Mouse (Mus musculus) ES-E14 (cell line): ENCODE data around the gene Mogs. TPM values are rescaled to one million over a fixed set of nuclear protein-coding genes. Genes with fewer than 3 reads are reported as not detected.
A peak's percentile ranks its signal among the peaks of the same experiment; 100 is the strongest.

Experiments used
- DNase-seq: peaks from one replicate; pipeline ENCODE4 v3.0.0-alpha.2; 2013; ENCODE audit warnings: low read depth, low spot score
- H3K27ac ChIP-seq: 2 replicates; pipeline ENCODE4 v1.5.1; 2012; ENCODE audit warnings: low read depth, mild to moderate bottlenecking, low read length, moderate library complexity, mixed read lengths; ENCODE audit not compliant: poor library complexity, insufficient read depth, severe bottlenecking
- H3K36me3 ChIP-seq: 2 replicates; pipeline ENCODE4 v1.6.1; 2012; ENCODE audit warnings: mild to moderate bottlenecking, low read length, moderate library complexity, mixed read lengths; ENCODE audit not compliant: control insufficient read depth, poor library complexity, insufficient read depth, severe bottlenecking
- H3K4me1 ChIP-seq, 2 experiments: fragments of 150-350 bp in 1 of 2; sonication (generic) in 1 of 2; 2 replicates each; pipeline ENCODE4 v1.6.1; 2012; ENCODE audit warnings: low read length in 2 of 2, mild to moderate bottlenecking in 1 of 2, mixed read lengths in 1 of 2; ENCODE audit not compliant: control insufficient read depth in 2 of 2, insufficient read depth in 2 of 2, poor library complexity in 1 of 2
- H3K4me3 ChIP-seq, 2 experiments: fragments of 150-350 bp in 1 of 2; sonication (generic) in 1 of 2; 2 replicates each; pipeline ENCODE4 v1.5.1; 2012; ENCODE audit warnings: low read length in 2 of 2, low read depth in 1 of 2, mild to moderate bottlenecking in 1 of 2, mixed read lengths in 1 of 2; ENCODE audit not compliant: insufficient read depth in 1 of 2, poor library complexity in 1 of 2, severe bottlenecking in 1 of 2
- H3K9ac ChIP-seq: 2 replicates; pipeline ENCODE4 v1.6.1; 2012; ENCODE audit warnings: low read depth, mild to moderate bottlenecking, low read length, mixed read lengths; ENCODE audit not compliant: poor library complexity, insufficient read depth, severe bottlenecking
- H3K9me3 ChIP-seq: fragments of 150-350 bp; sonication (generic); 2 replicates; pipeline ENCODE4 v1.6.1; 2012; ENCODE audit warnings: low read depth, mild to moderate bottlenecking, low read length; ENCODE audit not compliant: control insufficient read depth, insufficient read depth
- CHD2 ChIP-seq: IDR thresholded peaks from 2 replicates; pipeline ENCODE4 v1.6.1; 2014; ENCODE audit warnings: mild to moderate bottlenecking, low read depth, low read length, inconsistent platforms
- HCFC1 ChIP-seq: IDR thresholded peaks from 2 replicates; pipeline ENCODE4 v1.6.1; 2012; ENCODE audit warnings: low read length, inconsistent platforms, borderline replicate concordance; ENCODE audit not compliant: insufficient read depth
- MAFK ChIP-seq: IDR thresholded peaks from 2 replicates; pipeline ENCODE4 v1.6.1; 2014; ENCODE audit warnings: mild to moderate bottlenecking, low read depth, low read length, inconsistent platforms; ENCODE audit not compliant: insufficient read depth
- ZC3H11A ChIP-seq: IDR thresholded peaks from 2 replicates; pipeline ENCODE4 v1.6.1; 2012; ENCODE audit warnings: low read depth, mild to moderate bottlenecking, inconsistent platforms, low read length, borderline replicate concordance
- ZNF384 ChIP-seq: IDR thresholded peaks from 2 replicates; pipeline ENCODE4 v1.6.1; 2012; ENCODE audit warnings: low read depth, low read length, inconsistent platforms
- in situ Hi-C, 2 experiments: fragments of 600-800 bp; cut with MboI; formaldehyde crosslinking; loops; one replicate each; pipeline ENCODE4 v1.15.1; 2025; ENCODE audit warnings: low sequenced_read_pairs in 2 of 2, inconsistent platforms in 1 of 2; ENCODE audit not compliant: unreplicated experiment in 2 of 2
- total RNA-seq: library from RNA; depleted of rRNA; stranded (reverse); fragments of 300-350 nt; gene quantifications from 2 replicates; pipeline ENCODE4 v1.2.3, GENCODE M21; 2012

The Mogs gene
- total RNA-seq, 1 experiment: 42.3 TPM

DNA sequence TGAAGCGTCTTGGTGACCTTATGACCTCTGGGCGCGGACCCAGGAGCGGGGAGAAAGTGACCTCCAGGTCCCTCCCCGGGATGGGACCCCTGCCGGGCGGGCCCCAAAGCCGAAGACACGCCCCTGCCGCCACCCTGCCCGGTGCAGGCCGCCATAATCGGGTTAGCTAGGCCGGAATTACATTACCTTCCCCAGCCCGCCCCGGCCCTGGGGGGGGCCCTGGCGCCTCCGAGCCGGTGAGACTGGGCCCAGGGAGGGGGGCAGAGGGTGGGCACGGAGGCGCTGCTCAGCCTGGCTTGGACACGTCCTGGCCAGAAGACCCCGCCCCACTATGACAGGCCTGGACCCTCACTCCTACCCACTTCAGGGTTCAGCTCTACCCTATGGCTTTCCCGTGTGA, 44.1 kb upstream of the Mogs start:
- peaks cover 0 to 3% of the 10 kb centered on the region in 2 experiments; a peak in 1 of 4 replicates for H3K4me1 ChIP-seq
- peak overlapping the region; percentile 31 to 47; a peak in 2 of 4 replicates for H3K4me3 ChIP-seq
- H3K36me3 ChIP-seq: no peaks in the 10 kb centered on the region
- no peak overlapping the region for H3K9ac ChIP-seq
- in situ Hi-C loops: loop anchor here (5.0 to 25.0 kb wide), 3 partner anchors 641 to 1516 kb away; partner anchors contain the start of genes Vax2 (in 2 of the 2) and Cyp26b1 (in 1 of the 2)
- DNase-seq: no peak
- H3K27ac ChIP-seq: no peak overlapping the region
- H3K9me3 ChIP-seq: no peaks in the 10 kb centered on the region
- TF ChIP-seq CHD2: no peak
- no peak for TF ChIP-seq HCFC1
- TF ChIP-seq ZC3H11A: no peak
- TF ChIP-seq ZNF384: no peak
- TF ChIP-seq MAFK: no peak

DNA sequence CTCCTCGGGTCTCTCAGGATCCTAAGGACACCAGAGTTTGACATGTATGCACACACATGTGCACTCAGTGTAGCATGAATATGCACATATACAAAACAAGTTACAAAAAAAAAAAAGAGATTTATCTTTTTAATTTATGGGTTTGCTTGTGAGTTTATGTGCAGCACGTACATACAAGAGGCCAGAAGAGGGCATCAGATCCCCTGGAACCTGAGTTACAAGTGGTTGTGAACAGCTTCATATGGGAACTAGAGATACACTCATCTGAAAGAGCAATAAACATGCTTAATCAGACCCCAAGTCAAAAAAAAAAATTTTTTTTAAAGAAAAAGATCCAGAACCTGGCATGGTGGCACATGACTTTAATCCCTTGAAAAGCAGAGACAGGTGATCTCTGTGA, 40.3 kb upstream of the Mogs start:
- DNase-seq: no peak
- Histone ChIP-seq H3K27ac (no peak overlapping the region), H3K36me3 (peaks cover 2% of the 10 kb centered on the region; the same call in 1 of the 2 replicates), H3K4me1 (peaks cover 2% of the 10 kb centered on the region in 2 experiments; a peak in 1 of 4 replicates), H3K9me3 (no peaks in the 10 kb centered on the region), H3K9ac (no peak overlapping the region), H3K4me3 (no peak overlapping the region)
- TF ChIP-seq HCFC1: no peak
- TF ChIP-seq ZC3H11A: no peak
- TF ChIP-seq MAFK: no peak
- no peak for TF ChIP-seq ZNF384
- TF ChIP-seq CHD2: no peak
- in situ Hi-C loops: loop anchor here (5.0 to 25.0 kb wide), 3 partner anchors 637 to 1512 kb away; partner anchors contain the start of genes Vax2 (in 2 of the 2) and Cyp26b1 (in 1 of the 2)

DNA sequence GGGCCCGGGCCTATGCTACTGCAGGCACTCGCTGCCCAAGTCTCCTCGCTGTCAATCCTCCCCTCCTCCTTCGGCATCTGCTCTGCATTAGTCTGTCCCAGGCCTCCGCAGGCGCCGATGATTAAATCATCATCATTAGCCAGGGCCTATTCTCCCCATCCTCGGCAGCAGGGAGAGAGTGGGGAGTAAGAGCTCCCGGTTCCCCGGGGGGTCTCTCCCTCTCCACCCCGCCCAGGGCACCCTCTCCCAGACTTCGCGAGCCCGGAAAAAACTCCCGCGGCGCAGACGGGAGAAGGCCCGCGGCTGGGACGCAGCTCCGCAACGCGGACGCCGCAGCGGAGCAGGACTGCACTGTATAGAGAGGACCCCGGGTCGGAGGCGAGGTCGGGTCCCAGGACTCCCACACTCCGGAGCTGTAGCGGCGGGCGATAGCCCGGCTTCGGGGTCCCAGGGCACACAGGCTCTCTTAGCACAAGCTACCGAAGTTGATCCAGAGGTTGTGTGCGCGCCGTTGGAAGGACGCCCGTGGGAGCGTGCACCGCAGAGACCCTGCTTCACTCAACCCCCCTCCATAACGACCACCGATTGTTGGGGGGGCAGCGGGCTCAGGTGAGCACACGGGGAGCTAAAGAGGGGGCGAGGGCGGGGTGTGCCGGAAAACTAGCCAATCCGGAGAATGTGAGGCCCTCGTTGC, 37.5 kb upstream of the Mogs start, which contains the start of gene Pcgf1:
Pcgf1 (plus strand) TSS at position 240 of the 694 bp plus-strand sequence.
- Histone ChIP-seq H3K27ac (peak within 1 kb of the TSS; percentile 75), H3K9me3 (no peaks in the 10 kb centered on the region), H3K4me1 (0 out of 4 replicates have a peak, but pooled peaks cover 0 to 2% of the 10 kb centered on the region in 2 experiments), H3K9ac (peak within 1 kb of the TSS; percentile 93), H3K36me3 (peaks cover 2% of the 10 kb centered on the region), H3K4me3 (peak within 1 kb of the TSS; percentile 83 to 90)
- in situ Hi-C loops: no loop called here
- no peak for TF ChIP-seq ZC3H11A
- no peak for TF ChIP-seq ZNF384
- no peak for TF ChIP-seq HCFC1
- no peak for TF ChIP-seq CHD2
- TF ChIP-seq MAFK: no peak
- DNase-seq: no peak

- Histone ChIP-seq H3K36me3 (peaks cover 2% of the 10 kb centered on the region), H3K4me1 (0 out of 4 replicates have a peak, but pooled peaks cover 0 to 2% of the 10 kb centered on the region in 2 experiments), H3K27ac (peak overlapping the region; percentile 75), H3K9ac (peak overlapping the region; percentile 93), H3K9me3 (no peaks in the 10 kb centered on the region), H3K4me3 (peak overlapping the region; percentile 83 to 90)
- in situ Hi-C loops: no loop called here
- peak; percentile 97 for DNase-seq
- TF ChIP-seq ZC3H11A (no peak), ZNF384 (no peak), HCFC1 (no peak)
Measured at GRCm38 (mm10) chr6:83078324-83078858, 36.9 kb upstream of the Mogs start.
